Mouse (Mus musculus): ENCODE measurements at regions not wholly inside any gene's neighbourhood (a gene's known extent, or its start where the extent isn't known, plus 50 kb on each side); places are given as distances from the start of the nearest gene placed in this dataset.

DNA sequence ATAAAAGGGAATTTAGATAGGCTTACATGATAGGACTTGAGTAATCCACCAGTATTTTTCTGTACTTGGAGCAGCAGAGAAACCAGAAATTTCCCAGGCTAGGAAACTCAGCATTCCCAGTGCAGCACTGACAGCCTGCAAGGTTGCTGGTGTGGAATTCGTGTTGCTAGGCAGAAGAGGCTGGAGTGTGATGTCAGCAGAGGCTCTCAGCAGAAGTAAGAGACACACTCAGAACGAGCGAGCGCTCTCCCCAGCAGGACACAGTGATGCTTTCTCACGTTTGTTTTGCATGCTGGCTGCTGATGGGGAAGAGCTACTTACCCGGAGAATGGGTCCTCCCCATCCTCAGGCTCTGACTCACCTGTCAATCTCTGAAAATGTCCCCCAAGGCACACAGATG lies 104.7 kb downstream of the Dusp6 start:
- no peak for DNase-seq (ENCODE audit: extremely low spot score, low spot score)

DNA sequence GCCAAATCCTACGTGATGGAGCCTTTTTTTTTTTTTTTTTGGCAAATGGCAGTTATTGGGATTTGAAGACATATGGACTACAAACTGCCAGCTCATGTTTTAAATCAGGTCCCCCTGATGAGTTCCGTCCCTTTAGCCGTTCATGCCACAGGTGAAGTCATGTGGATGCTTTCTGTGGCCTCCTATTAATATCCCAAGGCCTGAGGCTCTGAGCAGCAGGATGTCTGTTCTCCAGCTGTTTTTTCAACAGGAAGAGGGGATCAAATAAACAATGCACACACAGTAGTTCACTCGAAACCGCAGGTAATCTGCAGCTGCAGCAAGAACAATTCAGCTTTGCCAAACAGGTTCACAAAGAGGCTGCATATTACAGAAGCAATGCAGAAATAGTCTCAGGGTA lies 112.1 kb downstream of the Dusp6 start:
- DNase-seq (ENCODE audit: extremely low spot score, low spot score): no peak

DNA sequence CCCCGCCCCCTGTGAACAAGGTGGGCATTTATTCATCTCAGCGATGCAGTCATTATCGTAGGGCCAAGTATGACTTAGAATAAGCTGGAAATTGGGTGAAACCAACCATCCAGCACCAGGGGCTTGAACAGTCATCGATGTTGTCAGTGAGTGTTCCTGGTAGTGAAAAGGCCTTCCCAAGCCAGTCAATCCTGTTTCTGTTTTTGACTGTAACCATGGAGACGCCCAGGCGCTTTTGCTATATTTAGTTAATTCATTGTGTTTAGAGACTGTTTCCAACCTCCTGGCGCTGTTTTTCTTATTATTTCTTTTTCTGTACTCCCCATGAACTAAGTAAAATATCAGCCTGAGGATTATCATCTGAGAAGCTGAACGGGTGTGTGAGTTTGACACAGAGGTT lies 113.4 kb downstream of the Dusp6 start:
- no peak for DNase-seq (ENCODE audit: extremely low spot score, low spot score)

- DNase-seq (ENCODE audit: extremely low spot score, low spot score): no peak
Observed at GRCm38 (mm10) chr10:99377548-99377947, 114.5 kb downstream of the Dusp6 start.

- no peak for DNase-seq (ENCODE audit: extremely low spot score, low spot score)
Observed at GRCm38 (mm10) chr10:99379156-99379555, 116.1 kb downstream of the Dusp6 start.

DNA sequence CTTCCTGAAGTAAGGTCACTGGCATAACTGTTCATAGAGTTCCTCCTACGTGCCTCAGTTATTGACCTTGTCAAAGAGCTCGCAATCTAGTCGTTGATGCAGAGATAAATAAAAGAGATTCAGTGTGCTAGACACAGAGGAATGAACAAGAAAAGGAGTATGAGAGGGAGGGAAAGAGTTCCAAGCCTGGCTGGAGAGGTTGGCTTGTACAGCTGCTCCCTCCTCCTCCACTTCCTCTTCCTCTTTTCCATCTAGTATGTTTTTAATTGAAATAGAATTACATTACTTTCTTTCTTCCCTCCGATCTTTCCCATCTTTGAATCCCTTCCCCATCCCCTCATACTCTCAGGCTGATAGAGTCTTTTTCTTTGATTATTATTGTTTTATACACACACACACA lies 117.1 kb downstream of the Dusp6 start:
- no peak for DNase-seq (ENCODE audit: extremely low spot score, low spot score)

DNA sequence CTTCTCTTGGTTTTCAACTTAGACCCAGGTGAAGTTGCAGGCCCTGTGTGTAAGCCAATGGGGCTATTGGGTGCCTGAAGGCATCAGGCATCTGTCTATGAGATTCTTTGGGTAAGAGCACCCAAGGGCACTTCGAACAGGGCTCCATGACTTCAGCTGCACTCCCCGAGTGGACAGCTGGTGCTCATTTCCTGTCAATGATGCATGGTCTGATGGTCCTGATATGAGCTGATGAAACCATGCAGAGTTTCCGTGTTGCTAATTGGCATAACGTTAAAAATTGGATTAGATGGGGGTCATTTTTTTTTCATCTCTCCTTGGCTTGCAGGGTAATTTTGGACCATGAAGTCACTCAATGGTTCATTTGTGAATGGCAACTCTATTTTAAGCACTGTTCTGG lies 120.0 kb downstream of the Dusp6 start:
- no peak for DNase-seq (ENCODE audit: extremely low spot score, low spot score)

DNA sequence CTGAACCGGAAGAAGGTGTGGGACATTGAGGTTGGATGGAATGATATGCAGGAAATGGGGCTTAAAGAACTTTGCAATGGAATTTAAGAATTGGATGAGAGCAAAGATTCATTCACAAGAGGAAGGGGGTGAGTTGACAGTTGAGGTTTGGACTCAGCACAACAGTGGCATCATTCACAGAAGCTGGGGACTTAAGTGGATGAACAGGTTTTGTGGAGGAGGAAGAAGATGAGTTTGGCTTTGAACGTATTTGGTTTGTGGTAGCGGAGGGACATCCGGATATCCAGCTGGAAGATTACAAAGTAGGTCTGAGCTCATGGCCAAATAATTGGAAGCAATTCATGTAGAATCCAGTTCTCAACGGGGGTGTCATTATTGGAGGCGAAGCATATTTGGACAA lies 121.3 kb downstream of the Dusp6 start:
- no peak for DNase-seq (ENCODE audit: extremely low spot score, low spot score)

DNA sequence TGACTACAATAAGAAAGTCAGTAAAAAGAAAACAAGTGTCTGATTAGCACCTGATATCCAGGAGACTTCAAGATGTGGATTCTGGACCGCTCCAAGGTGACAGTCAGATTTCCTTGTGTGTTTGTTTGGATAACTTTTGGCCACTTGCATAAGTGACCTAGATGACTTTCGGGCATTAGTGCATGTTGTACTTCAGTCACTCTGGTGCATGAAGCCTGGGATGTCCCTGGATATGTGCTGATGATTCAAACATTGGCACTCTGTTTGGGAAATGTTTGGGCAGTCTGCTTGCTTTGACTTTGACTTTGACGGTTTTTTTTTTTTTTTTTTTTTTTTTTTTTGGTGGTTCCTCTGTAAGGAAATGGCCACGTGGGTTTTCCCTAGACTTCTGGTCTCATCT lies 121.8 kb downstream of the Dusp6 start:
- DNase-seq (ENCODE audit: extremely low spot score, low spot score): no peak

GRCm38 (mm10) chr10:99385854-99386253 lies 122.8 kb downstream of the Dusp6 start:
- DNase-seq (ENCODE audit: extremely low spot score, low spot score): no peak

- DNase-seq (ENCODE audit: extremely low spot score, low spot score): no peak
Observed at GRCm38 (mm10) chr10:99388526-99388925, 125.5 kb downstream of the Dusp6 start.

GRCm38 (mm10) chr10:99388986-99389385 lies 126.0 kb downstream of the Dusp6 start:
- DNase-seq (ENCODE audit: extremely low spot score, low spot score): no peak

GRCm38 (mm10) chr10:99390609-99391183 lies 127.7 kb downstream of the Dusp6 start:
- DNase-seq (ENCODE audit: extremely low spot score, low spot score): no peak

GRCm38 (mm10) chr10:99391725-99392124 lies 128.7 kb downstream of the Dusp6 start:
- no peak for DNase-seq (ENCODE audit: extremely low spot score, low spot score)

- DNase-seq (ENCODE audit: extremely low spot score, low spot score): no peak
Observed at GRCm38 (mm10) chr10:99392979-99393378, 129.9 kb downstream of the Dusp6 start.

DNA sequence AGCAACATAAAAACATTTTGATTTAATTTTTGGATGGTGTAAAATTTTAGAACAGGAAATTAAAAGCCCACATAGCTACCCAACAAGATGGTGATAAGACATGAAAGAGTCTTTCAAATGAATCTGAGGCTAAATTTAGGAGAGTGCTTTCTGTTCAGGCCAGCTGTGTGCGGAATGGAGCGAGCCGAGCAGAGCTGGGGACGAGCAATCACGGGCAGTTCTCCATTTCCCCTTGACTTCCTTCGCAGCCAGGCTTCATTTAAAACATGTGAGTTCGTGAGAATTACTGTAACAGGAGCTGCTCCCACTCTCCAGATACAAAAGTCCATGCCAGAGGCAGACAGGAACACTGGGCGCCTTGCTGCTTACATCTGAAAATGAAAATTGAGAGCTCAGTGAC lies 130.5 kb downstream of the Dusp6 start:
- no peak for DNase-seq (ENCODE audit: extremely low spot score, low spot score)

- no peak for DNase-seq (ENCODE audit: extremely low spot score, low spot score)
Observed at GRCm38 (mm10) chr10:99395411-99395810, 132.4 kb downstream of the Dusp6 start.

DNA sequence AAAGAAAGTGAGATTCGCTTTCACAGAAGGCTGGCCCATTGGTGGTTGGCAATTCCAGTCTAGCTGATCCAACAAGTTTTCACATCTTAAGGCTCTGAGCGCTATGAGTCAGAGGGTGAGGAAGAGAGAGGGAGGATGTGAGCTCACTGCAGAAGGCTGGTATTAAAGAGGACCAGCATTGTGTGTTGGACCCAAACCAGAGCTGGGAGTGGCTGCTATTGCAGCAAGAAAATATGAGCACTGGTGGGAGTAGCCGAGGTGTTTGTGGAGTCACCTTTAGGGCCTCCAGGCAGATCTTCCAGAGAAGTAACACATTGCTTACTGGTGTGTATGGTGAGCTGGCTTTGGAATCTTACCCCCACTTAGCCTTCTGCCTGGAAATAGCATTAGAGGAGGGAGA lies 133.6 kb downstream of the Dusp6 start:
- DNase-seq (ENCODE audit: extremely low spot score, low spot score): no peak

DNA sequence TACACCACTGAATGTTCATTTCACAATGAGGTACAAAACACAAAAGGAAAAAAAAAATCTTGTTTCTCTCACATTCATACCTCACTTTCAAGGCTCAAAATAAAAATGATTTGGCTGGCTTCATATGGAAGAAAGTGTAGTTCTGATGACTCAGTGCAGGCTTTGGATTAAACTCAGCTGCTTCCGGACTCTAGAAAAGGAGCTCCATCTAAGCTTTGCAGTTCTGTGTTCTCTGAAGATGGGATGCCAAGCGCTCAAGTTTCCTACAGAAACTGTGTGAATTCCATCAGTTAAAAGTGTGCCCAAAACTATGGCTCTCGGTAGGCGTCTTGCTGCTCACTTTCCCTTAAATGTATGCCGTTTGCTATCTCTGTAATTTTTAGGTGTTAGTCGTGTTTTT lies 137.0 kb downstream of the Dusp6 start:
- DNase-seq (ENCODE audit: extremely low spot score, low spot score): no peak

GRCm38 (mm10) chr10:99406764-99407163 lies 143.7 kb downstream of the Dusp6 start:
- DNase-seq (ENCODE audit: extremely low spot score, low spot score): no peak

DNA sequence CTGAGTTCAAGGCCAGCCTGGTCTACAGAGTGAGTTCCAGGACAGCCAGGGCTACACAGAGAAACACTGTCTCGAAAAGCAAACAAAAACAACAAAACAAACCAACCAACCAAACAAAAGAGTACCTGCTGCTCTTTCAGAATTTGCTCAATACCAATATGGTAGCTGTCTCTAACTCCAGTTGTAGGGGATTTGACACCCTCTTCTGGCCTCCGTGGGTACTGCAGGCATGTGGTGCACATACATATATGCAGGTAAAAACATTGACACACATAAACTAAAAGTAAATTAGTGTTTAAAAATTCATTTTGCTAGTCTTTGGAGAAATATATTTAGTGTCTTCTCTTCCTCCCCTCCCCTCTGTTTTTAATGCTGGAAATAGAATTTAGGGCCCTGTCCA lies 145.8 kb downstream of the Dusp6 start:
- DNase-seq (ENCODE audit: extremely low spot score, low spot score): no peak

- no peak for DNase-seq (ENCODE audit: extremely low spot score, low spot score)
Observed at GRCm38 (mm10) chr10:99409744-99410143, 146.7 kb downstream of the Dusp6 start.

- no peak for DNase-seq (ENCODE audit: extremely low spot score, low spot score)
Observed at GRCm38 (mm10) chr10:99410754-99411153, 147.7 kb downstream of the Dusp6 start.

GRCm38 (mm10) chr10:99413455-99413854 lies 150.4 kb downstream of the Dusp6 start:
- DNase-seq (ENCODE audit: extremely low spot score, low spot score): no peak
